Mouse (Mus musculus) embryonic facial prominence, embryonic 11.5 days (tissue): ENCODE measurements around the gene Ppp1r15b. TPM values are rescaled to one million over a fixed set of nuclear protein-coding genes. Genes with fewer than 3 reads are reported as not detected.

Experiments used
- ATAC-seq: fragments of 200-750 bp; cut with Nextera tagmentation; replicated peaks from 2 replicates; pipeline ENCODE4 v1.8.0; 2017; ENCODE audit warnings: low read depth; ENCODE audit not compliant: insufficient number of reproducible peaks, low FRiP score, low TSS enrichment
- DNase-seq: peaks from one replicate; pipeline ENCODE4 v3.0.0-alpha.2; 2015; ENCODE audit warnings: low spot score
- H3K27ac ChIP-seq: fragments of 300-500 bp; sonication (generic); replicated peaks from 2 replicates; pipeline ENCODE4 v1.5.1; 2014; ENCODE audit warnings: mild to moderate bottlenecking, low read depth, low read length, control low read depth
- H3K27me3 ChIP-seq: fragments of 300-500 bp; sonication (generic); 2 replicates; pipeline ENCODE4 v1.6.1; 2014; ENCODE audit warnings: mild to moderate bottlenecking, low read length, moderate library complexity, mixed read lengths; ENCODE audit not compliant: control insufficient read depth, insufficient read depth
- H3K36me3 ChIP-seq: fragments of 300-500 bp; sonication (generic); replicated peaks from 2 replicates; pipeline ENCODE4 v1.6.1; 2014; ENCODE audit warnings: low read depth, mild to moderate bottlenecking, low read length, moderate library complexity, mixed read lengths; ENCODE audit not compliant: control insufficient read depth, insufficient read depth
- H3K4me1 ChIP-seq: fragments of 300-500 bp; sonication (generic); 2 replicates; pipeline ENCODE4 v1.6.1; 2014; ENCODE audit warnings: low read length, mixed read lengths; ENCODE audit not compliant: control insufficient read depth, insufficient read depth
- H3K4me2 ChIP-seq: fragments of 300-500 bp; sonication (generic); 2 replicates; pipeline ENCODE4 v1.6.1; 2014; ENCODE audit warnings: low read depth, mild to moderate bottlenecking, control low read depth, low read length, moderate library complexity
- H3K4me3 ChIP-seq: fragments of 300-500 bp; sonication (generic); 2 replicates; pipeline ENCODE4 v1.5.1; 2014; ENCODE audit warnings: low read depth, low read length, control low read depth
- H3K9ac ChIP-seq: fragments of 300-500 bp; sonication (generic); replicated peaks from 2 replicates; pipeline ENCODE4 v1.6.1; 2014; ENCODE audit warnings: mild to moderate bottlenecking, control low read depth, low read length
- H3K9me3 ChIP-seq: fragments of 300-500 bp; sonication (generic); replicated peaks from 2 replicates; pipeline ENCODE4 v1.6.1; 2016; ENCODE audit warnings: mild to moderate bottlenecking, low read length, inconsistent platforms, mixed read lengths; ENCODE audit not compliant: control insufficient read depth
- WGBS: fragments of 180-500 bp; shearing (Covaris S2); extraction: QIAGEN DNeasy Blood & Tissue Kit; methylation state at CpG from one replicate; pipeline ENCODE4 v1.1.7; 2014; 5-methylcytosine and 5-hydroxymethylcytosine counted together
- polyA plus RNA-seq: library from polyadenylated mRNA; unstranded; fragments of >200 nt; fragmentation: Nextera tagmentation; extraction: Ambion mirVana; gene quantifications from 2 replicates; pipeline ENCODE4 v1.2.1, GENCODE M21; 2014

Gene Ppp1r15b
- polyA plus RNA-seq, 1 experiment from 2014 or later, result 42.1 TPM

GRCm38 (mm10) chr1:133126365-133126740, 4.6 kb upstream of the Ppp1r15b start:
- no peak for ATAC-seq
- 70% methylated on average over 4 of the region's 4 CpGs for WGBS

GRCm38 (mm10) chr1:133127328-133127727, 3.6 kb upstream of the Ppp1r15b start:
- Histone ChIP-seq H3K27ac (no peak overlapping the region), H3K4me1 (no peaks in the 10 kb centered on the region), H3K4me2 (no peak overlapping the region), H3K27me3 (no peaks in the 10 kb centered on the region), H3K9me3 (no peaks in the 10 kb centered on the region), H3K36me3 (no peaks in the 10 kb centered on the region), H3K9ac (no peak overlapping the region), H3K4me3 (no peak overlapping the region)
- ATAC-seq (no peak), DNase-seq (no peak)
- WGBS, result 48% methylated on average over 9 of the region's 9 CpGs

More at GRCm38 (mm10) chr1:133126365-133126740, 4.6 kb upstream of the Ppp1r15b start:
- Histone ChIP-seq H3K36me3 (no peaks in the 10 kb centered on the region), H3K9ac (no peak overlapping the region), H3K9me3 (no peaks in the 10 kb centered on the region), H3K4me2 (no peak overlapping the region), H3K4me1 (no peaks in the 10 kb centered on the region), H3K4me3 (no peak overlapping the region), H3K27ac (no peak overlapping the region), H3K27me3 (no peaks in the 10 kb centered on the region)
- no peak for DNase-seq

DNA sequence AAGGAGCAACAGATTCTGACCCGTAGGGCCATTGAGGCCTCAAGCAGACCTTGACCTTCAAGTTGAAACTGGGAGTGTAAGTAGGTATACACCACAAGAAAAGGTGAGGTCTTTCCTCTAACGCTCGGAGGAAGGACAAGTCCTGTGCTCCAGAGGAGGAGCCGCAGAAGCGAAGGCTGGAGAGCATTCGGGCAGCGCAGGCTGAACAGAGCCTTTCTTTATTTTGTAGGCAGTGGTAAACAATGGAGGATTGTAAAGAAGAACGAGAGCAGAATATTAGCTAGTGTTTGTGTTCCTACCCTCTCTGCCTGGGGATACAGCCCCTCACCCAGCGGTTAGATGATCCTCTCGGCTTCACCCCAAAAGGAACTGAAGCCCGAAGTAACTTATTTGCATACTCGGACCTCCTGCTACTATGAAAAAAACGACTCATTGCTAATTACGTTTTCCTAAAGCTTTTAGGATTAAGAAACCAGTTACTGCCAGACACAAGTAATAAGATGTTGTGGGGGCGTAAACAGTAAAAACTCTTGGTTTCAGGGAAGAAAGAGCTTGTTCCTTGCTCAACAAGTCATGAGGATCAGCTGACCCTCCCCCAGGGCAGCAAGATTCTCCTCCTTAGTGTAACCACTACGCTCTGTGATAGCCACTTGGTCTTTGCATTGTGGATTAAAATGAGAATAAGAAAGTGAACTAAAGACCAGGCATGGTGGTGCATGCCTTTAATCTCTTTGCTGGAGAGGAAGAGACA, 1.3 kb upstream of the Ppp1r15b start:
- H3K4me1 ChIP-seq, result peaks cover 4% of the 10 kb centered on the region; the same call in 1 of the 2 replicates
- peak; percentile 20 for DNase-seq

DNA sequence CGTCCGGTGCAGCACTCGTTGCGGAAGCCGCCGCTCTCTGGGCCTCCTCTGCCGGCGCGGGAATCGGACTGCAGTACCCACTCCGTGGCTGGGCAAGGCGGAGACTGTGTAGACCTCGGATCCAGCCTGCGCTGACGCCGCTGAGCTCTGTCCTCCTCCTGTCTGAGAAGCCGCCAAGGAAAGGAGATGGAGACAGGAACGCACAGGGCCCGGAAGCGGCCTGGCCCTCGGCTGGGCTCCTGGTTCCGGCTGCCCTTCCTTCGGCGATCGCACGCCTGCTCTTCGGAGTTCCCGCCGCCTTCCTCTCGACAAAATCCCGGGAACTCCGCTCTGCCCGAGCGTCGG, 590 bp downstream of the Ppp1r15b start:
- no peak for ATAC-seq

More for the DNA sequence above, 1.3 kb upstream of the Ppp1r15b start:
- Histone ChIP-seq H3K4me2 (no peak overlapping the region), H3K9me3 (no peaks in the 10 kb centered on the region), H3K9ac (peak overlapping the region; percentile 22; the same call in 1 of the 2 replicates), H3K27ac (no peak overlapping the region), H3K36me3 (no peaks in the 10 kb centered on the region), H3K27me3 (no peaks in the 10 kb centered on the region), H3K4me3 (no peak overlapping the region)
- WGBS, result 16% methylated on average over 16 of the region's 16 CpGs
- ATAC-seq, result no peak

DNA sequence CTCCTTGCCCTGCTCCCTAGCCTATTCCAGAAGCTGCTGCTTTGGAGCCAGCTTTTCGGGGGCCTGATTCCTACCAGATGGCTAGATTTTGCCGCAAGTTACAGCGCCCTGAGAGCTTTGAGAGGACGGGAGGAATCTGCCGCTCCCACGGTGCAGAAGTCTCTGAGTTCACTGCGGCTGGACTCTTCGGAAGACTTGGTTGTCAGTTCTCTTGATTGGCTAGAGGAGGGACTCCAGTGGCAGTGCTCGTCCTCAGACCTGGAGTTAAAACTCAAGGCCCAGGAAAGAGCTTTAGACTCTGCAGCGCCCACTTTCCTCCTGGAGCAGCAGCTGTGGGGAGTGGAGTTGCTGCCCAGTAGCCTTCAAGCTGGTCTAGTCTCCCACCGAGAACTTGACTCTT, 993 bp downstream of the Ppp1r15b start:
- Histone ChIP-seq H3K9ac (peak overlapping the region; percentile 79), H3K4me3 (peak overlapping the region; percentile 73), H3K4me1 (peaks cover 4% of the 10 kb centered on the region; the same call in 1 of the 2 replicates), H3K9me3 (no peaks in the 10 kb centered on the region), H3K27ac (peak overlapping the region; percentile 92), H3K27me3 (no peaks in the 10 kb centered on the region), H3K4me2 (peak overlapping the region; percentile 89), H3K36me3 (peaks cover under 1% of the 10 kb centered on the region)
- under 1% methylated on average over 11 of the region's 11 CpGs for WGBS
- ATAC-seq (no peak), DNase-seq (peak; percentile 15)

More for the DNA sequence above, 590 bp downstream of the Ppp1r15b start:
- WGBS, result under 1% methylated on average over 34 of the region's 35 CpGs
- H3K9ac ChIP-seq, result peak overlapping the region; percentile 79
- peaks cover 4% of the 10 kb centered on the region; the same call in 1 of the 2 replicates for H3K4me1 ChIP-seq
- H3K27me3 ChIP-seq, result no peaks in the 10 kb centered on the region
- peak overlapping the region; percentile 92 for H3K27ac ChIP-seq
- peak overlapping the region; percentile 73 for H3K4me3 ChIP-seq
- DNase-seq, result no peak
- no peaks in the 10 kb centered on the region for H3K36me3 ChIP-seq
- peak overlapping the region; percentile 89 for H3K4me2 ChIP-seq
- H3K9me3 ChIP-seq, result no peaks in the 10 kb centered on the region

DNA sequence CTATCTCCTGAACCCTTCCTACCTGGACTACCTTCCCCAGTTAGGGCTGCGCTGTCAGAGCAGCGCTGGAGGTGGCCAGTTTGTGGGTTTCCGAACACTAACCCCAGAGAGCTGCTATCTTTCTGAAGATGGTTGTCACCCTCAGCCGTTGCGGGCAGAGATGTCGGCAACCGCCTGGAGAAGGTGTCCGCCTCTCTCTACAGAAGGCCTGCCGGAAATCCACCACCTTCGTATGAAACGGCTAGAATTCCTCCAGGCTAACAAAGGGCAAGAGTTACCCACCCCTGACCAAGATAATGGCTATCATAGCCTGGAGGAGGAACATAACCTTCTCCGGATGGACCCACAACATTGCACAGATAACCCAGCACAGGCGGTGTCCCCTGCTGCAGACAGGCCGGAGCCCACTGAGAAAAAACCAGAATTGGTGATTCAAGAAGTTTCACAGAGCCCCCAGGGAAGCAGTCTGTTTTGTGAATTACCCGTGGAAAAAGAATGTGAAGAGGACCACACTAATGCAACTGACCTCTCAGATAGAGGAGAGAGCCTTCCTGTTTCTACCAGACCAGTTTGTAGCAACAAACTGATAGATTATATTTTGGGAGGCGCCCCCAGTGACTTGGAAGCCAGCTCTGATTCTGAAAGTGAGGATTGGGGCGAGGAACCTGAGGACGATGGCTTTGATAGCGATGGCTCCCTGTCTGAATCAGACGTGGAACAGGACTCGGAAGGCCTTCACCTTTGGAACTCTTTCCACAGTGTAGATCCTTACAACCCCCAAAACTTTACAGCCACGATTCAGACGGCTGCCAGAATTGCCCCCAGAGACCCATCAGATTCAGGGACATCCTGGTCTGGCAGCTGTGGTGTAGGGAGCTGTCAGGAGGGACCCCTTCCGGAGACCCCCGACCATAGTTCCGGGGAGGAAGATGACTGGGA, 1.7 kb downstream of the Ppp1r15b start:
- Histone ChIP-seq H3K9me3 (no peaks in the 10 kb centered on the region), H3K36me3 (peaks cover 4% of the 10 kb centered on the region), H3K4me1 (peaks cover 4% of the 10 kb centered on the region; the same call in 1 of the 2 replicates), H3K27me3 (no peaks in the 10 kb centered on the region), H3K27ac (peak overlapping the region; percentile 92; the same call in 1 of the 2 replicates), H3K4me2 (peak overlapping the region; percentile 89), H3K9ac (peak overlapping the region; percentile 79), H3K4me3 (peak overlapping the region; percentile 73)
- no peak for DNase-seq
- ATAC-seq, result no peak
- 12% methylated on average over 26 of the region's 26 CpGs for WGBS

GRCm38 (mm10) chr1:133133425-133133824, 2.5 kb downstream of the Ppp1r15b start:
- peak overlapping the region; percentile 73 for H3K4me3 ChIP-seq
- WGBS, result 19% methylated on average over 2 of the region's 2 CpGs
- peak overlapping the region; percentile 79 for H3K9ac ChIP-seq
- no peak overlapping the region for H3K27ac ChIP-seq
- H3K4me1 ChIP-seq, result peaks cover 4% of the 10 kb centered on the region; the same call in 1 of the 2 replicates
- H3K4me2 ChIP-seq, result peak overlapping the region; percentile 89
- no peak for ATAC-seq
- H3K27me3 ChIP-seq, result no peaks in the 10 kb centered on the region
- no peaks in the 10 kb centered on the region for H3K9me3 ChIP-seq
- peaks cover 6% of the 10 kb centered on the region for H3K36me3 ChIP-seq
- no peak for DNase-seq
